Mouse (Mus musculus): ENCODE measurements around the gene Tnfsf13. TPM values are rescaled to one million over a fixed set of nuclear protein-coding genes. Genes with fewer than 3 reads are reported as not detected.
A peak's percentile ranks its signal among the peaks of the same experiment; 100 is the strongest.

The Tnfsf13 gene
- polyA plus RNA-seq, 1 experiment from 2014 or later = 0.24 TPM

GRCm38 (mm10) chr11:69716953-69717352 lies 31.4 kb upstream of the Tnfsf13 start:
- Histone ChIP-seq H3K36me3 (ENCODE audit: control insufficient read depth, insufficient read depth, low read length) (no peaks in the 10 kb centered on the region), H3K4me3 (ENCODE audit: control insufficient read depth in 1 of 2, insufficient read depth in 1 of 2, low read depth in 1 of 2, low read length in 2 of 2) (no peak overlapping the region), H3K4me2 (ENCODE audit: low read length) (no peak overlapping the region), H3K4me1 (ENCODE audit: control insufficient read depth in 2 of 2, insufficient read depth in 2 of 2, low read length in 2 of 2) (peaks cover 2 to 12% of the 10 kb centered on the region in 2 experiments; a peak in 3 of 4 replicates), H3K27ac (replicated peaks in 1 of 2; ENCODE audit: control insufficient read depth in 1 of 2, insufficient read depth in 1 of 2, low read depth in 2 of 2, low read length in 2 of 2) (no peak overlapping the region), H3K27me3 (ENCODE audit: control insufficient read depth, insufficient read depth, low read length) (no peaks in the 10 kb centered on the region), H3K9ac (ENCODE audit: low read length) (no peak overlapping the region), H3K9me3 (ENCODE audit: control insufficient read depth, low read length) (no peaks in the 10 kb centered on the region)
- no peak for ATAC-seq (ENCODE audit: insufficient number of reproducible peaks, insufficient read depth, low FRiP score, low read depth)
- 70% methylated on average over 4 of the region's 4 CpGs for WGBS

- WGBS = 17% methylated on average over 5 of the region's 5 CpGs
Observed at GRCm38 (mm10) chr11:69715929-69716328, 30.3 kb upstream of the Tnfsf13 start.

DNA sequence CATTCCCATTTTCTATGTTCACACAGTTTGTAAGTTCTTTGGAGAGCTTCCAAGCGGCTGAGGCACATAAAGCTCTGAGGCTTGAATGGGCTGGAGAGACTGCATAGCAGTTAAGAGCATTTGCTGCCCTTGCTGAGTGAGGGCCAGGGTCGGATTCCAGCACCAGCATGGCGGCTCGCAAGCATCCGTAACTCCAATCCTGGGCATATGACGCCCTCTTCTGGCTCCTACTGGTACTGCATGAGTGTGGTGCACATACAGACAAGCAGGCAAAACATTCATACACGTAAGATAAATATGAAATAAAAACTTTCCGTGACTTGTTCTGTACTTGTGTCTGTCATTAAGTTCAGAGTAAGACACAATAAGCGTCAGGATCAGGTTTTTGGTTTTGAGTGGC lies 29.9 kb upstream of the Tnfsf13 start:
- ATAC-seq (ENCODE audit: insufficient number of reproducible peaks, insufficient read depth, low FRiP score, low read depth) = no peak
- Histone ChIP-seq H3K27ac (replicated peaks in 1 of 2; ENCODE audit: control insufficient read depth in 1 of 2, insufficient read depth in 1 of 2, low read depth in 2 of 2, low read length in 2 of 2) (peak overlapping the region in 1 of 2 experiments; percentile 11; a peak in 1 of 4 replicates), H3K9me3 (ENCODE audit: control insufficient read depth, low read length) (no peaks in the 10 kb centered on the region), H3K4me2 (ENCODE audit: low read length) (no peak overlapping the region; the same call in 1 of the 2 replicates), H3K4me1 (ENCODE audit: control insufficient read depth in 2 of 2, insufficient read depth in 2 of 2, low read length in 2 of 2) (peaks cover 2 to 12% of the 10 kb centered on the region in 2 experiments; a peak in 3 of 4 replicates), H3K27me3 (ENCODE audit: control insufficient read depth, insufficient read depth, low read length) (no peaks in the 10 kb centered on the region), H3K4me3 (ENCODE audit: control insufficient read depth in 1 of 2, insufficient read depth in 1 of 2, low read depth in 1 of 2, low read length in 2 of 2) (no peak overlapping the region), H3K9ac (ENCODE audit: low read length) (no peak overlapping the region), H3K36me3 (ENCODE audit: control insufficient read depth, insufficient read depth, low read length) (no peaks in the 10 kb centered on the region)
- 62% methylated on average over 9 of the region's 9 CpGs for WGBS

More at GRCm38 (mm10) chr11:69715929-69716328, 30.3 kb upstream of the Tnfsf13 start:
- H3K9ac ChIP-seq (ENCODE audit: low read length) = no peak overlapping the region
- H3K27me3 ChIP-seq (ENCODE audit: control insufficient read depth, insufficient read depth, low read length) = no peaks in the 10 kb centered on the region
- H3K27ac ChIP-seq (replicated peaks in 1 of 2; ENCODE audit: control insufficient read depth in 1 of 2, insufficient read depth in 1 of 2, low read depth in 2 of 2, low read length in 2 of 2) = peak overlapping the region in 1 of 2 experiments; percentile 11; a peak in 1 of 4 replicates
- ATAC-seq (ENCODE audit: insufficient number of reproducible peaks, insufficient read depth, low FRiP score, low read depth) = no peak
- peak overlapping the region; percentile 2; the same call in 1 of the 2 replicates for H3K4me2 ChIP-seq (ENCODE audit: low read length)
- no peaks in the 10 kb centered on the region for H3K9me3 ChIP-seq (ENCODE audit: control insufficient read depth, low read length)
- H3K36me3 ChIP-seq (ENCODE audit: control insufficient read depth, insufficient read depth, low read length) = no peaks in the 10 kb centered on the region
- H3K4me3 ChIP-seq (ENCODE audit: control insufficient read depth in 1 of 2, insufficient read depth in 1 of 2, low read depth in 1 of 2, low read length in 2 of 2) = no peak overlapping the region
- H3K4me1 ChIP-seq (ENCODE audit: control insufficient read depth in 2 of 2, insufficient read depth in 2 of 2, low read length in 2 of 2) = peaks cover 2 to 12% of the 10 kb centered on the region in 2 experiments; a peak in 3 of 4 replicates

- H3K4me3 ChIP-seq (ENCODE audit: control insufficient read depth in 1 of 2, insufficient read depth in 1 of 2, low read depth in 1 of 2, low read length in 2 of 2) = no peak overlapping the region
- no peak overlapping the region for H3K9ac ChIP-seq (ENCODE audit: low read length)
- H3K27me3 ChIP-seq (ENCODE audit: control insufficient read depth, insufficient read depth, low read length) = no peaks in the 10 kb centered on the region
- ATAC-seq (ENCODE audit: insufficient number of reproducible peaks, insufficient read depth, low FRiP score, low read depth) = no peak
- H3K4me1 ChIP-seq (ENCODE audit: control insufficient read depth in 2 of 2, insufficient read depth in 2 of 2, low read length in 2 of 2) = peaks cover 2 to 12% of the 10 kb centered on the region in 2 experiments; a peak in 3 of 4 replicates
- WGBS = 68% methylated on average over 18 of the region's 18 CpGs
- H3K9me3 ChIP-seq (ENCODE audit: control insufficient read depth, low read length) = no peaks in the 10 kb centered on the region
- H3K36me3 ChIP-seq (ENCODE audit: control insufficient read depth, insufficient read depth, low read length) = no peaks in the 10 kb centered on the region
- no peak overlapping the region for H3K4me2 ChIP-seq (ENCODE audit: low read length)
- H3K27ac ChIP-seq (replicated peaks in 1 of 2; ENCODE audit: control insufficient read depth in 1 of 2, insufficient read depth in 1 of 2, low read depth in 2 of 2, low read length in 2 of 2) = no peak overlapping the region
Observed at GRCm38 (mm10) chr11:69714636-69715329, 29.2 kb upstream of the Tnfsf13 start.

DNA sequence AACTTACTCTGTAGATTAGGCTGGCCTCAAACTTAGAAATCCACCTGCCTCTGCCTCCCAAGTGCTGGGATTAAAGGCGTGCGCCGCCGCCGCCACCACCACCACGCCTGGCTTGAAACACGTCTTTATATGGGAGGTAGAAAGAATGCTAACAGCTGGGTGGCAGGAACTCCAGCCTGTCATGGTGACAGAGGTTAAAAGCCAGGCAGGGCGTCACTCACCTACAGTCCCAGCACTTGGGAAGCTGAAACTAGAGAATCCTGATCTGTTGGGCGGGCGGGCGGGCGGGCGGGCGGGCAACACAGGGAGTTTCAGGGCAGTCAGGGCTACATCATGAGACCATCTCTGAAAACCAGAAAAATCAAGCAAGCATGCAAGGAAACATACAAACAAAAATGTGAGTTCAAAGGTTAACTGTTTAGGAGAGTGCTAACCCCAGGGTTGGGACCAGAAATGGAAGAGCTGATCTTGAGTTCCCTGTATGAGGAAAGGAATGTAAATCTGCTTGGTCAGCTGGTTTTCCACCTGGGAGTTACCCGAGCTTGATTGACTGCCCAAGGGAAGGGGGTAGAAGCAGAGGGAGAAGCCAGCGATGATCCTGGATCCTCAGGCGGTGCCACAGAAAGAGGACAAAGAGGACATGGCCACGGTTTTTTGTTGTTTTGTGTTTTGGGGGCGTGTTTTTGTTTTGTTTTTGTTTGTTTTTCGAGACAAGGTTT lies 27.5 kb upstream of the Tnfsf13 start:
- Histone ChIP-seq H3K4me1 (ENCODE audit: control insufficient read depth in 2 of 2, insufficient read depth in 2 of 2, low read length in 2 of 2) (peaks cover 2 to 9% of the 10 kb centered on the region in 2 experiments; a peak in 3 of 4 replicates), H3K4me3 (ENCODE audit: control insufficient read depth in 1 of 2, insufficient read depth in 1 of 2, low read depth in 1 of 2, low read length in 2 of 2) (no peak overlapping the region), H3K9ac (ENCODE audit: low read length) (no peak overlapping the region), H3K9me3 (ENCODE audit: control insufficient read depth, low read length) (no peaks in the 10 kb centered on the region), H3K27ac (replicated peaks in 1 of 2; ENCODE audit: control insufficient read depth in 1 of 2, insufficient read depth in 1 of 2, low read depth in 2 of 2, low read length in 2 of 2) (no peak overlapping the region), H3K36me3 (ENCODE audit: control insufficient read depth, insufficient read depth, low read length) (no peaks in the 10 kb centered on the region), H3K27me3 (ENCODE audit: control insufficient read depth, insufficient read depth, low read length) (no peaks in the 10 kb centered on the region), H3K4me2 (ENCODE audit: low read length) (no peak overlapping the region)
- 74% methylated on average over 20 of the region's 20 CpGs for WGBS
- no peak for ATAC-seq (ENCODE audit: insufficient number of reproducible peaks, insufficient read depth, low FRiP score, low read depth)

DNA sequence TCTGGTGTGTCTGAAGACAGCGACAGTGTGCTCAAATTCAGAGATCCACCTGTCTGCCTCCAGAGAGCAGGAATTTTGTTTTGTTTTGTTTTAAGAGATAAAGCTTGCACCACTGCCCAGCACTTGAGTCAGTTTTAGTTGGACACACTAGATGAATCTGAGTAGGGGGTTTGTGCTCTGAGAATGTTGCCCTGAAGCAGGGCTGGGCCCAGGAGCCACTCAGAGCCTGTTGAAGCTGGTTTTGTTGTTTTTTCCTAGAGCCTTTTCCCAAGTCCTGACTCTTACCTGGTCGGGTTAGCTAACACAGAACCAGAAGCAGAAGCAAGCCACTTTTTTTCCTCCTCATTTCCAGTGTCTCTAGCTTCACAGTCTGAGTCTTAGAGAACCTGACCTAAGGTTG lies 25.5 kb upstream of the Tnfsf13 start:
- Histone ChIP-seq H3K27ac (replicated peaks in 1 of 2; ENCODE audit: control insufficient read depth in 1 of 2, insufficient read depth in 1 of 2, low read depth in 2 of 2, low read length in 2 of 2) (no peak overlapping the region), H3K4me2 (ENCODE audit: low read length) (no peak overlapping the region), H3K9me3 (ENCODE audit: control insufficient read depth, low read length) (no peaks in the 10 kb centered on the region), H3K36me3 (ENCODE audit: control insufficient read depth, insufficient read depth, low read length) (no peaks in the 10 kb centered on the region), H3K27me3 (ENCODE audit: control insufficient read depth, insufficient read depth, low read length) (no peaks in the 10 kb centered on the region), H3K9ac (ENCODE audit: low read length) (no peak overlapping the region), H3K4me3 (ENCODE audit: control insufficient read depth in 1 of 2, insufficient read depth in 1 of 2, low read depth in 1 of 2, low read length in 2 of 2) (no peak overlapping the region), H3K4me1 (ENCODE audit: control insufficient read depth in 2 of 2, insufficient read depth in 2 of 2, low read length in 2 of 2) (peaks cover 2 to 7% of the 10 kb centered on the region in 2 experiments; a peak in 3 of 4 replicates)
- ATAC-seq (ENCODE audit: insufficient number of reproducible peaks, insufficient read depth, low FRiP score, low read depth) = no peak
- WGBS = 81% methylated on average over 2 of the region's 2 CpGs

GRCm38 (mm10) chr11:69710470-69710869 lies 24.9 kb upstream of the Tnfsf13 start:
- Histone ChIP-seq H3K4me1 (ENCODE audit: control insufficient read depth in 2 of 2, insufficient read depth in 2 of 2, low read length in 2 of 2) (peaks cover under 1 to 2% of the 10 kb centered on the region in 2 experiments; a peak in 2 of 4 replicates), H3K36me3 (ENCODE audit: control insufficient read depth, insufficient read depth, low read length) (no peaks in the 10 kb centered on the region), H3K27me3 (ENCODE audit: control insufficient read depth, insufficient read depth, low read length) (no peaks in the 10 kb centered on the region), H3K4me2 (ENCODE audit: low read length) (no peak overlapping the region), H3K27ac (replicated peaks in 1 of 2; ENCODE audit: control insufficient read depth in 1 of 2, insufficient read depth in 1 of 2, low read depth in 2 of 2, low read length in 2 of 2) (no peak overlapping the region), H3K4me3 (ENCODE audit: control insufficient read depth in 1 of 2, insufficient read depth in 1 of 2, low read depth in 1 of 2, low read length in 2 of 2) (no peak overlapping the region), H3K9ac (ENCODE audit: low read length) (no peak overlapping the region), H3K9me3 (ENCODE audit: control insufficient read depth, low read length) (no peaks in the 10 kb centered on the region)
- 81% methylated on average over 3 of the region's 3 CpGs for WGBS
- no peak for ATAC-seq (ENCODE audit: insufficient number of reproducible peaks, insufficient read depth, low FRiP score, low read depth)

Measured in heart, embryonic 14.5 days (tissue).